Mouse (Mus musculus): ENCODE results near the gene Olfr325.

The Olfr325 gene

GRCm38 (mm10) chr11:58626146-58626545, 48.6 kb downstream of the Olfr325 start:
- no peak for DNase-seq (ENCODE audit: extremely low read depth, insufficient read length, low spot score)

- no peak for DNase-seq (ENCODE audit: extremely low read depth, insufficient read length, low spot score)
Observed at GRCm38 (mm10) chr11:58630401-58630800, 52.9 kb downstream of the Olfr325 start, which contains the start of gene Olfr323. Gene Olfr323 (minus strand): TSS chr11:58630501.
